Mouse (Mus musculus): ENCODE measurements around the gene 1600015I10Rik. TPM values are rescaled to one million over a fixed set of nuclear protein-coding genes. Genes with fewer than 3 reads are reported as not detected.
"Not testable (repeated sequence)": the region's sequence is repeated elsewhere in the genome, so short reads cannot be mapped to it uniquely, and the experiment has no call there.

Gene 1600015I10Rik
- total and polyA plus RNA-seq, 3 experiments, result 0.08 TPM; not detected in 2

GRCm38 (mm10) chr6:48954946-48955345, 25.3 kb downstream of the 1600015I10Rik start:
- DNase-seq, result peak; percentile 14 to 24
- H3K36me3 ChIP-seq (ENCODE audit: control insufficient read depth, insufficient read depth, low read length), result no peaks in the 10 kb centered on the region

DNA sequence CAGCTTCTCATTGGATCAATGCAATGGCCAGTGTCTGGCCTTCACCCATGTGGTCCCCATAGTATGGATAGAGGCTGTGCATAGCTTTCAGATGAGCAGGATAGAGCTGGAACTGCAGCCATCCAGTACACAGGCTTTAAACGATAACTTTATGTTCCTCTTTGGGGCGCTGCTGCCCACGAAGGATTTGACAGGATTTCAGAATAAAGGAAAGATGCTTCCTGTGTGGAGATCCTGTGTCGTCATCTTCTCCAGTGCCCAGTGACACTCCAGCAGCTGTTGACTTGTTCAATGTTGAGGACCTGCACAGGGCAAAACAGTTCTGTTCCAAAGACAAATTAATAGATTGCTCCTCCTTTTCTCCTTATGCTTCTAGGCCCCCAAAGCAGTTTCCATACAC, 27.1 kb downstream of the 1600015I10Rik start:
- no peak overlapping the region for H3K9ac ChIP-seq (ENCODE audit: low read depth, low read length)
- intact Hi-C loops (cut with DNase I), result no loop called here
- H3K4me1 ChIP-seq (ENCODE audit: control insufficient read depth, insufficient read depth, low read length), result no peaks in the 10 kb centered on the region
- H3K27ac ChIP-seq, result no peak overlapping the region
- H3K27me3 ChIP-seq (ENCODE audit: control insufficient read depth, insufficient read depth, low read length), result no peaks in the 10 kb centered on the region
- TF ChIP-seq EP300 (IDR thresholded peaks at IDR 0.05; ENCODE audit: insufficient read depth, low read depth, low read length) (no peak), POLR2A (IDR thresholded peaks at IDR 0.05; ENCODE audit: insufficient read depth, low read depth, low read length) (no peak), CTCF (IDR thresholded peaks at IDR 0.05) (no peak)
- H3K4me3 ChIP-seq, result no peak overlapping the region
- H3K36me3 ChIP-seq (ENCODE audit: control insufficient read depth, insufficient read depth, low read length), result no peaks in the 10 kb centered on the region
- no peaks in the 10 kb centered on the region for H3K79me2 ChIP-seq (replicated peaks; ENCODE audit: control insufficient read depth, insufficient read depth, low read length)
- WGBS, result 65% methylated on average over 4 of the region's 4 CpGs
- DNase-seq, result peak in 1 of 2 experiments; percentile 5

More at GRCm38 (mm10) chr6:48954946-48955345, 25.3 kb downstream of the 1600015I10Rik start:
- H3K79me2 ChIP-seq (replicated peaks; ENCODE audit: control insufficient read depth, insufficient read depth, low read length), result no peaks in the 10 kb centered on the region
- H3K27ac ChIP-seq, result no peak overlapping the region
- WGBS, result 44% methylated on average over 1 of the region's 1 CpGs
- no peak overlapping the region for H3K9ac ChIP-seq (ENCODE audit: low read depth, low read length)
- intact Hi-C loops (cut with DNase I), result loop anchor here (1.0 to 5.0 kb wide), 2 partner anchors 93 to 137 kb away; no protein-coding TSS in a partner anchor
- no peaks in the 10 kb centered on the region for H3K27me3 ChIP-seq (ENCODE audit: control insufficient read depth, insufficient read depth, low read length)
- TF ChIP-seq EP300 (IDR thresholded peaks at IDR 0.05; ENCODE audit: insufficient read depth, low read depth, low read length) (no peak), CTCF (IDR thresholded peaks at IDR 0.05) (peak; percentile 69)
- no peak overlapping the region for H3K4me3 ChIP-seq
- no peaks in the 10 kb centered on the region for H3K4me1 ChIP-seq (ENCODE audit: control insufficient read depth, insufficient read depth, low read length)

- intact Hi-C loops (cut with DNase I), result no loop called here
- TF ChIP-seq CTCF (IDR thresholded peaks at IDR 0.05) (peak; percentile 44), POLR2A (IDR thresholded peaks at IDR 0.05; ENCODE audit: insufficient read depth, low read depth, low read length) (no peak)
- Histone ChIP-seq H3K9ac (ENCODE audit: low read depth, low read length) (no peak overlapping the region), H3K36me3 (ENCODE audit: control insufficient read depth, insufficient read depth, low read length) (no peaks in the 10 kb centered on the region), H3K27ac (no peak overlapping the region), H3K27me3 (ENCODE audit: control insufficient read depth, insufficient read depth, low read length) (no peaks in the 10 kb centered on the region), H3K79me2 (replicated peaks; ENCODE audit: control insufficient read depth, insufficient read depth, low read length) (no peaks in the 10 kb centered on the region), H3K4me3 (no peak overlapping the region), H3K4me1 (ENCODE audit: control insufficient read depth, insufficient read depth, low read length) (no peaks in the 10 kb centered on the region)
- peak in 1 of 2 experiments; percentile 8 for DNase-seq
- WGBS, result 71% methylated on average over 1 of the region's 1 CpGs
These were observed 28.4 kb downstream of the 1600015I10Rik start for GRCm38 (mm10) chr6:48958053-48958452.

DNA sequence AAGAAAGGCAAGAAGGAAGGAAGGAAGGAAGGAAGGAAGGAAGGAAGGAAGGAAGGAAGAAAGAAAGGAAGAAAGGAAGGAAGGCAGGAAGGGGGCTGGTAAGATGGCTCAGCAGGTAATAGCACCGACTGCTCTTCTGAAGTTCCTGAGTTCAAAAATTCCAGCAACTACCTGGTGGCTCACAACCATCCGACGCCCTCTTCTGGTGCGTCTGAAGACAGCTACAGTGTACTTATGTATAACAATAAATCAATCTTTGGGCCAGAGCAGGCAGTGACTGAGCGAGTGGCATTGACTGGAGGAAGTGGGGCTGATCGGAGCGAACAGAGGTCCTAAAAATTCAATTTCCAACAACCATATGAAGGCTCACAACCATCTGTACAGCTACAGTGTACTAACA, 29.5 kb downstream of the 1600015I10Rik start:
- H3K36me3 ChIP-seq (ENCODE audit: control insufficient read depth, insufficient read depth, low read length); intact Hi-C loops (cut with DNase I); H3K4me3 ChIP-seq; H3K9ac ChIP-seq (ENCODE audit: low read depth, low read length); H3K79me2 ChIP-seq (replicated peaks; ENCODE audit: control insufficient read depth, insufficient read depth, low read length); H3K4me1 ChIP-seq (ENCODE audit: control insufficient read depth, insufficient read depth, low read length); H3K27ac ChIP-seq; H3K27me3 ChIP-seq (ENCODE audit: control insufficient read depth, insufficient read depth, low read length): not testable (repeated sequence)
- peak in 1 of 2 experiments; percentile 3 for DNase-seq
- 38% methylated on average over 7 of the region's 7 CpGs for WGBS
- peak; percentile 41 for TF ChIP-seq CTCF (IDR thresholded peaks at IDR 0.05)

DNA sequence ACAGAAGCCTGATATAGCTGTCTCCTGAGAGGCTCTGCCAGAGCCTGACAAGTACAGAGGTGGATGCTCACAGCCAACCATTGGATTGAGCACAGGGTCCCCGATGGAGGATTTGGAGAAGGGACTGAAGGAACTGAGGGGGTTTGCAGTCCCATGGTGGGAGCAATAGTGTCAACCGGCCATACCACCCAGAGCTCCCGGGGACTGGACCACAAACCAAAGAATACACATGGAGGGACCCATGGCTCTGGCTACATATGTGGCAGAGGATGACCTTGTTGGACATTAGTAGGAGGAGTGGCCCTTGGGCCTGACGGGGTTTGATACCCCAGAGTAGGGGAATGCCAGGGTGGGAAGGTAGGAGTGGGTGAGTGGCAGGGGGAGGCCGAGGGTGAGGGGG, 37.0 kb downstream of the 1600015I10Rik start:
- H3K79me2 ChIP-seq (replicated peaks; ENCODE audit: control insufficient read depth, insufficient read depth, low read length); H3K4me1 ChIP-seq (ENCODE audit: control insufficient read depth, insufficient read depth, low read length); H3K9ac ChIP-seq (ENCODE audit: low read depth, low read length); H3K27ac ChIP-seq; H3K4me3 ChIP-seq; intact Hi-C loops (cut with DNase I); H3K27me3 ChIP-seq (ENCODE audit: control insufficient read depth, insufficient read depth, low read length); H3K36me3 ChIP-seq (ENCODE audit: control insufficient read depth, insufficient read depth, low read length): not testable (repeated sequence)
- DNase-seq, result peak in 1 of 2 experiments; percentile 5
- whole genome bisulfite sequencing, result 76% methylated on average over 5 of the region's 5 CpGs

GRCm38 (mm10) chr6:48967868-48968267, 38.2 kb downstream of the 1600015I10Rik start:
- DNase-seq, result no peak
- Histone ChIP-seq H3K9ac (ENCODE audit: low read depth, low read length) (no peak overlapping the region), H3K4me3 (no peak overlapping the region), H3K79me2 (replicated peaks; ENCODE audit: control insufficient read depth, insufficient read depth, low read length) (no peaks in the 10 kb centered on the region), H3K36me3 (ENCODE audit: control insufficient read depth, insufficient read depth, low read length) (no peaks in the 10 kb centered on the region), H3K27me3 (ENCODE audit: control insufficient read depth, insufficient read depth, low read length) (no peaks in the 10 kb centered on the region; the same call in 1 of the 2 replicates), H3K4me1 (ENCODE audit: control insufficient read depth, insufficient read depth, low read length) (no peaks in the 10 kb centered on the region), H3K27ac (no peak overlapping the region)
- intact Hi-C loops (cut with DNase I), result no loop called here
- TF ChIP-seq EP300 (IDR thresholded peaks at IDR 0.05; ENCODE audit: insufficient read depth, low read depth, low read length), result no peak
- TF ChIP-seq POLR2A (IDR thresholded peaks at IDR 0.05; ENCODE audit: insufficient read depth, low read depth, low read length), result no peak
- no peak for TF ChIP-seq CTCF (IDR thresholded peaks at IDR 0.05)

GRCm38 (mm10) chr6:48974663-48975062, 45.0 kb downstream of the 1600015I10Rik start, which contains the start of gene Doxl2:
Gene Doxl2 (plus strand): TSS chr6:48974963.
- no peak within 1 kb of the TSS for H3K4me3 ChIP-seq
- intact Hi-C loops (cut with DNase I), result no loop called here
- TF ChIP-seq EP300 (IDR thresholded peaks at IDR 0.05; ENCODE audit: insufficient read depth, low read depth, low read length) (no peak), CTCF (IDR thresholded peaks at IDR 0.05) (no peak), POLR2A (IDR thresholded peaks at IDR 0.05; ENCODE audit: insufficient read depth, low read depth, low read length) (no peak)
- 62% methylated on average over 2 of the region's 2 CpGs for WGBS
- no peaks in the 10 kb centered on the region for H3K4me1 ChIP-seq (ENCODE audit: control insufficient read depth, insufficient read depth, low read length)
- no peak within 1 kb of the TSS for H3K9ac ChIP-seq (ENCODE audit: low read depth, low read length)
- H3K27ac ChIP-seq, result no peak within 1 kb of the TSS
- H3K36me3 ChIP-seq (ENCODE audit: control insufficient read depth, insufficient read depth, low read length), result no peaks in the 10 kb centered on the region
- no peak for DNase-seq
- H3K79me2 ChIP-seq (replicated peaks; ENCODE audit: control insufficient read depth, insufficient read depth, low read length), result no peaks in the 10 kb centered on the region
- no peaks in the 10 kb centered on the region for H3K27me3 ChIP-seq (ENCODE audit: control insufficient read depth, insufficient read depth, low read length)
